Mouse (Mus musculus) liver, postnatal 0 days (tissue): ENCODE data around the gene Trpm1.

Source experiments
- CTCF ChIP-seq: sonication (generic); IDR thresholded peaks from 2 replicates; pipeline ENCODE4 v1.5.1; 2016; ENCODE audit warnings: antibody characterized with exemption, low read depth
- EP300 ChIP-seq: IDR thresholded peaks from 2 replicates; pipeline ENCODE4 v1.6.1; 2016; ENCODE audit warnings: antibody characterized with exemption, low read depth, mild to moderate bottlenecking

GRCm38 (mm10) chr7:64231996-64232395, 78.4 kb downstream of the Trpm1 start:
- TF ChIP-seq EP300, result no peak
- TF ChIP-seq CTCF, result no peak
